Mouse (Mus musculus) layer of hippocampus, adult 18-20 months (tissue): ENCODE results near the gene Tmem163. TPM values are rescaled to one million over a fixed set of nuclear protein-coding genes. Genes with fewer than 3 reads are reported as not detected.

Source experiments
- DNase-seq, 2 experiments: peaks; one replicate each; pipeline ENCODE4 v3.0.0; 2022; ENCODE audit warnings: low spot score in 2 of 2
- long read RNA-seq: library from polyadenylated mRNA; stranded (forward); transcript quantifications from one replicate; pipeline ENCODE4 v2.0.0, GENCODE M21; 2021
- total RNA-seq, 2 experiments: library from RNA; stranded (reverse); gene quantifications; 2 replicates each; pipeline ENCODE4 v1.2.3; 2021

Gene Tmem163
- 1 to 10 TPM; 5.7 to 7.0 TPM for total RNA-seq
- long read RNA-seq, transcript Tmem163-205 (8 exons, 3,488 nt), result major isoform, 8 of 8 reads
- long read RNA-seq, partial matches to known transcripts, result 0 of 8 reads
- long read RNA-seq, other reads (novel, unspliced or antisense), result 0 of 8 reads

GRCm38 (mm10) chr1:127679498-127680133, at the start of gene Tmem163:
Tmem163 (minus strand) TSS chr1:127679548.
- DNase-seq, result no peak

GRCm38 (mm10) chr1:127729096-127729495, 49.7 kb upstream of the Tmem163 start, which contains the start of gene Acmsd:
Acmsd (plus strand) TSS chr1:127729413.
- DNase-seq, result no peak

GRCm38 (mm10) chr1:127723596-127723995, 44.2 kb upstream of the Tmem163 start:
- DNase-seq, result no peak

- DNase-seq, result no peak
These were observed 38.9 kb upstream of the Tmem163 start for GRCm38 (mm10) chr1:127718290-127718689.

- peak; percentile 15 to 58 for DNase-seq
These were observed 37.1 kb upstream of the Tmem163 start for GRCm38 (mm10) chr1:127716441-127716840.

- DNase-seq, result peak in 1 of 2 experiments; percentile 6
These were observed 26.9 kb upstream of the Tmem163 start for GRCm38 (mm10) chr1:127706269-127706668.

GRCm38 (mm10) chr1:127702187-127702586, 22.8 kb upstream of the Tmem163 start:
- no peak for DNase-seq

- DNase-seq, result peak in 1 of 2 experiments; percentile 37
These were observed 17.2 kb upstream of the Tmem163 start for GRCm38 (mm10) chr1:127696533-127696932.

GRCm38 (mm10) chr1:127677661-127678580, 1.4 kb downstream of the Tmem163 start:
- DNase-seq, result peak in 1 of 2 experiments; percentile 11

GRCm38 (mm10) chr1:127677131-127677631, 2.2 kb downstream of the Tmem163 start:
- DNase-seq, result no peak

- no peak for DNase-seq
These were observed 2.7 kb downstream of the Tmem163 start for GRCm38 (mm10) chr1:127676516-127677099.

GRCm38 (mm10) chr1:127676116-127676515, 3.2 kb downstream of the Tmem163 start:
- DNase-seq, result peak in 1 of 2 experiments; percentile 30

GRCm38 (mm10) chr1:127675253-127675652, 4.1 kb downstream of the Tmem163 start:
- no peak for DNase-seq

GRCm38 (mm10) chr1:127673221-127674050, 5.9 kb downstream of the Tmem163 start:
- DNase-seq, result no peak

- DNase-seq, result no peak
These were observed 11.2 kb downstream of the Tmem163 start for GRCm38 (mm10) chr1:127668161-127668560.

GRCm38 (mm10) chr1:127667110-127667860, 12.1 kb downstream of the Tmem163 start:
- DNase-seq, result no peak

- DNase-seq, result no peak
These were observed 13.1 kb downstream of the Tmem163 start for GRCm38 (mm10) chr1:127666221-127666620.

GRCm38 (mm10) chr1:127662385-127663068, 16.8 kb downstream of the Tmem163 start:
- DNase-seq, result no peak
